Mouse (Mus musculus) stomach, embryonic 16.5 days (tissue): ENCODE results near the gene Atxn1. TPM values are rescaled to one million over a fixed set of nuclear protein-coding genes. Genes with fewer than 3 reads are reported as not detected.

Experiments used
- ATAC-seq: fragments of 200-750 bp; cut with Nextera tagmentation; 2 replicates; pipeline ENCODE4 v1.8.0; 2017; ENCODE audit warnings: moderate number of reproducible peaks, moderate TSS enrichment; ENCODE audit not compliant: insufficient read depth, low FRiP score
- H3K27ac ChIP-seq: fragments of 300-500 bp; sonication (generic); 2 replicates; pipeline ENCODE4 v1.5.1; 2014; ENCODE audit warnings: low read length
- H3K27me3 ChIP-seq: fragments of 300-500 bp; sonication (generic); 2 replicates; pipeline ENCODE4 v1.6.1; 2014; ENCODE audit warnings: low read length, control low read depth, mixed read lengths; ENCODE audit not compliant: control insufficient read depth, insufficient read depth
- H3K36me3 ChIP-seq: fragments of 300-500 bp; sonication (generic); 2 replicates; pipeline ENCODE4 v1.6.1; 2014; ENCODE audit warnings: low read length; ENCODE audit not compliant: control insufficient read depth, insufficient read depth
- H3K4me1 ChIP-seq: fragments of 300-500 bp; sonication (generic); 2 replicates; pipeline ENCODE4 v1.6.1; 2014; ENCODE audit warnings: low read length, control low read depth, mixed read lengths; ENCODE audit not compliant: control insufficient read depth, insufficient read depth
- H3K4me2 ChIP-seq: fragments of 300-500 bp; sonication (generic); 2 replicates; pipeline ENCODE4 v1.6.1; 2014; ENCODE audit warnings: low read depth, low read length, mixed read lengths
- H3K4me3 ChIP-seq: fragments of 300-500 bp; sonication (generic); replicated peaks from 2 replicates; pipeline ENCODE4 v1.5.1; 2014; ENCODE audit warnings: mild to moderate bottlenecking, low read length
- H3K9ac ChIP-seq: fragments of 300-500 bp; sonication (generic); 2 replicates; pipeline ENCODE4 v1.6.1; 2014; ENCODE audit warnings: low read length
- H3K9me3 ChIP-seq: fragments of 300-500 bp; sonication (generic); replicated peaks from 2 replicates; pipeline ENCODE4 v1.6.1; 2016; ENCODE audit warnings: low read length, control low read depth; ENCODE audit not compliant: control insufficient read depth
- WGBS: fragments of 180-500 bp; shearing (Covaris S2); extraction: QIAGEN DNeasy Blood & Tissue Kit; methylation state at CpG from one replicate; pipeline ENCODE4 v1.1.7; 2014; 5-methylcytosine and 5-hydroxymethylcytosine counted together
- polyA plus RNA-seq: library from polyadenylated mRNA; unstranded; fragments of >200 nt; fragmentation: Nextera tagmentation; extraction: Ambion mirVana; gene quantifications from 2 replicates; pipeline ENCODE4 v1.2.1, GENCODE M21; 2015

The Atxn1 gene
- polyA plus RNA-seq, 1 experiment from 2014 or later = 7.8 TPM

DNA sequence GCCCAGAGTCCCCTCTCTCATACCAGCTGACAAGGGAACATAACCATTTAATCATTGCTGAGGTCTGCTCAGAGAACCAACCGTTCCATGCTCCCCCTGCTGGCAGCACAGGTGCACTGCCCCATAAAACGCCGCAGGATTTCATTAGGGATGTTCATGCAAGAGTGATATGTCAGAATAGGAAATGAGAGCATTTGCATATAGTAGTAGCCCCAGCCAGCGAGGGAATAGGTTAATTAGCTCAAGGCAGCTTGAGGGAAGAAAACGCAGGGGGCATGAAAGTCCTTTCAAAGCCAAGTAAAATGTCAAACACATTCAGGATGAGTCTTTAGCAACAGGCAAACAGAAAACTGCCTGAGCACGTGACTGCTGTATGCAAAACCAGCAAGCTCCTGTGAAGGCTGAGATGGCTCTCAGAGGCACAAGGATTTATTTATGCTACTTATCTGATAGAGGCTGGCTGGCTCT is 393.0 kb downstream of the Atxn1 start:
- no peak overlapping the region for H3K4me2 ChIP-seq

DNA sequence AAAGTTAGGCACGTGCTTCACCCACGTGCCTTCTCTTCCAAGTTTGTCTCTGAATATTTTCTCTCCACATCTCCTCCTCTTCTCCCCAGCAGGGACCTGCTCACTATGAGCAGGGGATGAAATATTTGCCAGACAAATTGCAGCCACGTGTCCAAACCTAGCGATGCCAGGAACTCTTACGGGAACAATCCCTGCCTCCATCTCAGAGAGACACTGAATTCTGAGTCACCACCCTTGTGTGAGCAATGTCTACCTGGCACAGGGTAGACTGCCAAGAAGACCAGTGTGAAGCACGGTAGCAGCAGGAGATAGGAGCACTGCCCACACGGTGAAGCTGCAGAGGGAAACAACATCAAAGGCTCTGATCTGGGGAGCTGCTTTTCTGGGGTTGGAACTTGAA is 394.9 kb downstream of the Atxn1 start:
- H3K4me1 ChIP-seq = no peaks in the 10 kb centered on the region
- 66% methylated on average over 7 of the region's 7 CpGs for WGBS
- no peak overlapping the region for H3K4me3 ChIP-seq
- H3K9me3 ChIP-seq = no peaks in the 10 kb centered on the region
- H3K9ac ChIP-seq = no peak overlapping the region
- H3K36me3 ChIP-seq = 0 out of 2 replicates have a peak, but pooled peaks cover 6% of the 10 kb centered on the region
- no peak for ATAC-seq
- H3K27me3 ChIP-seq = no peaks in the 10 kb centered on the region
- H3K27ac ChIP-seq = no peak overlapping the region
- H3K4me2 ChIP-seq = no peak overlapping the region

More for the DNA sequence above, 393.0 kb downstream of the Atxn1 start:
- no peaks in the 10 kb centered on the region for H3K9me3 ChIP-seq
- peaks cover 9% of the 10 kb centered on the region; the same call in 1 of the 2 replicates for H3K4me1 ChIP-seq
- H3K4me3 ChIP-seq = no peak overlapping the region
- H3K27ac ChIP-seq = no peak overlapping the region
- 0 out of 2 replicates have a peak, but pooled peaks cover under 1% of the 10 kb centered on the region for H3K36me3 ChIP-seq
- ATAC-seq = no peak
- H3K9ac ChIP-seq = no peak overlapping the region
- 3% methylated on average over 6 of the region's 6 CpGs for WGBS
- no peaks in the 10 kb centered on the region for H3K27me3 ChIP-seq

GRCm38 (mm10) chr13:45564946-45565345 is 399.9 kb downstream of the Atxn1 start:
- Histone ChIP-seq H3K4me1 (no peaks in the 10 kb centered on the region), H3K9ac (no peak overlapping the region), H3K4me3 (no peak overlapping the region), H3K27ac (no peak overlapping the region), H3K9me3 (no peaks in the 10 kb centered on the region), H3K27me3 (no peaks in the 10 kb centered on the region), H3K36me3 (0 out of 2 replicates have a peak, but pooled peaks cover 6% of the 10 kb centered on the region), H3K4me2 (no peak overlapping the region)
- ATAC-seq = no peak
- 50% methylated on average over 4 of the region's 4 CpGs for WGBS

DNA sequence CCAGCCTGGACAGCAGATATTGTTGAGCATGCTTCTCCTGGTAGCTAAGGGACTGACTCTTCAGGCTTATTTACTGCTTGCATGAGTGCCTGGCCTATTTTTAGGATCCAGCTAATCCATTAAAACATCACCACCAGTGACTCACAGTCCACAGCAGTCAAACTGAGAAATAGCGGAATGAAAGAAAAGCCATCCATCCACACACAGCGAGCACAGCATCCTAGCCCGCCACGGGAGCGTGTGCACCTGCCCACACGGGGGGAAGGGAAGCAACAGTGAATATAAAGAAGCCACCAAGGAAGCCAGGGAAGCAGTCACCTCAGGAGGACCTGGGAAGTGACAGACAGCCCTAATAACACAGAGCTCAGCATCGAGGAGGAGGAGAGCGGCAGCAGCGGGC is 402.8 kb downstream of the Atxn1 start:
- H3K9me3 ChIP-seq = no peaks in the 10 kb centered on the region
- H3K4me2 ChIP-seq = no peak overlapping the region
- no peak for ATAC-seq
- 78% methylated on average over 9 of the region's 9 CpGs for WGBS
- H3K4me3 ChIP-seq = no peak overlapping the region
- no peak overlapping the region for H3K27ac ChIP-seq
- 0 out of 2 replicates have a peak, but pooled peaks cover 6% of the 10 kb centered on the region for H3K36me3 ChIP-seq
- no peaks in the 10 kb centered on the region for H3K27me3 ChIP-seq
- no peaks in the 10 kb centered on the region for H3K4me1 ChIP-seq
- no peak overlapping the region for H3K9ac ChIP-seq

DNA sequence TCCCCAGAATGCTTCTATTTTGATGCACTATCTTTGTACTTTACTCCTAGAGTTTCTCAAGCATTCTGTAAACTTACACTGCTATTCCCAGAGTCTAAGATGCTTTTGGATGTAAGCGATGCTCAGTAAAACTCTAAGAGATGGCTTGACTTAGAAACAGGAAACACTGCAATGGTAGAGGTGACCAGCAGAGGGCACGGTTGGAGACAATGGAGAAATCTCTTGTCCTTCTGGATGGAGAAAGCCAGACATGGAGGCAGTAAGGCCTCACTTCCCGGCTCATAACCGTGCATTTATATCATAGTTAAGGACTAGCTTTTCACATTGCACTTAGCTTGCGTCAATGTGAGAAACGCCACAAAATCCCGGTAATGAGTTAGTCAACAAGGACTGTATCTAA is 404.3 kb downstream of the Atxn1 start:
- Histone ChIP-seq H3K9me3 (no peaks in the 10 kb centered on the region), H3K4me1 (no peaks in the 10 kb centered on the region), H3K9ac (no peak overlapping the region), H3K27ac (no peak overlapping the region), H3K4me3 (no peak overlapping the region), H3K27me3 (no peaks in the 10 kb centered on the region), H3K36me3 (0 out of 2 replicates have a peak, but pooled peaks cover 3% of the 10 kb centered on the region), H3K4me2 (no peak overlapping the region)
- ATAC-seq = no peak
- 71% methylated on average over 7 of the region's 7 CpGs for WGBS

GRCm38 (mm10) chr13:45559258-45559657 is 405.6 kb downstream of the Atxn1 start:
- H3K9me3 ChIP-seq = no peaks in the 10 kb centered on the region
- H3K9ac ChIP-seq = no peak overlapping the region
- no peaks in the 10 kb centered on the region for H3K27me3 ChIP-seq
- H3K36me3 ChIP-seq = 0 out of 2 replicates have a peak, but pooled peaks cover 3% of the 10 kb centered on the region
- WGBS = 91% methylated on average over 3 of the region's 3 CpGs
- H3K4me2 ChIP-seq = no peak overlapping the region
- H3K4me1 ChIP-seq = no peaks in the 10 kb centered on the region
- H3K4me3 ChIP-seq = no peak overlapping the region
- H3K27ac ChIP-seq = no peak overlapping the region
- no peak for ATAC-seq

DNA sequence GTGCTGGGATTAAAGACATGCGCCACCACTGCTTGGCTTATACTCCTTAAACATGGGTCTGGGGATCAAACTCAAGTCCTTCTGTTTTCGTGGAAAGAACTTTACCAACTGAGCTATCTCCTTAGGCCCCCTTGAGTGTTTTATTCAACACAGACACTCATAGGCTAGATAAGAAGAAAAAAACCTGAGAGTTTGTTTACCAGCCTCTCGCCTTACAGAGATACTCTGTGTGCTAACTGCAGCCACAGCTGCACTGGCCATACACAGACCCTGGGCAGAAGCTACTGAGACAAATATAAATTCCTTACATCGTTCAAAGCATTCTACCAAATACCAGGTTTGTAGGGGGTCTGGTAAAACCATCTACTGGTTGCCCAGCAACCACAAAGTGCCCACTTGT is 406.4 kb downstream of the Atxn1 start:
- no peak for ATAC-seq
- 63% methylated on average over 4 of the region's 4 CpGs for WGBS
- H3K9ac ChIP-seq = no peak overlapping the region
- 0 out of 2 replicates have a peak, but pooled peaks cover 6% of the 10 kb centered on the region for H3K4me1 ChIP-seq
- H3K4me2 ChIP-seq = no peak overlapping the region
- H3K9me3 ChIP-seq = no peaks in the 10 kb centered on the region
- H3K27ac ChIP-seq = no peak overlapping the region
- no peaks in the 10 kb centered on the region for H3K27me3 ChIP-seq
- no peak overlapping the region for H3K4me3 ChIP-seq
- H3K36me3 ChIP-seq = 0 out of 2 replicates have a peak, but pooled peaks cover 3% of the 10 kb centered on the region

DNA sequence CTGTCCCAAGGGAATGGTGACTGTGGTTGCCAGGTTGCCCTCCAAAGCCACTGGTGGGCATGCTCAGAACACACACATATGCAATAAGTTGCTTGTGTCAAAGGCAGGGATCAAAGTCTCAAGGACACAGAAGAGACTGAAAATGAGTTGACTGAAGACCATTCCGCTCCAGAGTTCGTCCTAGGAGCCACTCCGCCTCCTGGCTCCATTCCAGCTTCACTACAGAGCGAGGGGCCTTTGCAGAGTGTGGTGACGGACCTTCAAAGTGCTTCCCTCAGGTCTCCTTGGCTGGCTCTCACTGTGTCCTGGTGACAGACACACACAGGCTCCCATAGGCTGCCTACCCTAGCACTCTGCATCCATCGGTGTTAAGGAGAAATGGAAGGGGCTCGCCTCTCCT is 411.1 kb downstream of the Atxn1 start:
- H3K4me3 ChIP-seq = no peak overlapping the region
- 0 out of 2 replicates have a peak, but pooled peaks cover 7% of the 10 kb centered on the region for H3K4me1 ChIP-seq
- H3K9ac ChIP-seq = no peak overlapping the region
- 43% methylated on average over 7 of the region's 7 CpGs for WGBS
- H3K4me2 ChIP-seq = no peak overlapping the region
- no peak overlapping the region for H3K27ac ChIP-seq
- 0 out of 2 replicates have a peak, but pooled peaks cover 3% of the 10 kb centered on the region for H3K36me3 ChIP-seq
- H3K9me3 ChIP-seq = no peaks in the 10 kb centered on the region
- no peak for ATAC-seq
- H3K27me3 ChIP-seq = no peaks in the 10 kb centered on the region

DNA sequence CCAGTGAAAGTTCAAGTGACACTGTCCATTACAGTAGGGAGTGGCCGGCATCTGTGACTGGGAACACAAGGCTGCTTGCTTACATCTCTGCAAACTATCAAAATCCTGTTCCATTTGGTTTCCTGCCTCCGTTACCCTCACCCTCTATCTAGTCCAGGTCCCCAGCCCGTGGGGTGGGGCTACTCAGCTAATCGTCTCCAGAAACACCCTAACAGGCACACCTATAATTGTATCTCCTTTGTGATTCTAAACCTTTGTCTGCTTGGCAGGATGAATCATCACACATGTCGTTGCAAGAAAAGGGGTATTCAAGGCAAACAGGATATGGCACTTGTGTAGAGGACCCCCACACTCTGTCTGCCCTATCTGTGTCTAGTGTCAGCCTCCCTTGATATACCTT is 417.3 kb downstream of the Atxn1 start:
- Histone ChIP-seq H3K9me3 (no peaks in the 10 kb centered on the region), H3K4me1 (no peaks in the 10 kb centered on the region; the same call in 1 of the 2 replicates), H3K9ac (no peak overlapping the region), H3K4me3 (no peak overlapping the region), H3K36me3 (no peaks in the 10 kb centered on the region), H3K27me3 (no peaks in the 10 kb centered on the region), H3K4me2 (no peak overlapping the region), H3K27ac (no peak overlapping the region)
- no peak for ATAC-seq
- 68% methylated on average over 5 of the region's 5 CpGs for WGBS
